Mouse (Mus musculus): ENCODE data around the gene Usp39. TPM values are rescaled to one million over a fixed set of nuclear protein-coding genes. Genes with fewer than 3 reads are reported as not detected.

Gene Usp39
- 46.6 and 50.7 TPM in 2 replicates for polyA plus RNA-seq (2014; fragmentation: Nextera tagmentation; extraction: Ambion mirVana)

GRCm38 (mm10) chr6:72345074-72345567, at the start of gene Usp39:
Gene Usp39 (minus strand): TSS chr6:72345184.
- Histone ChIP-seq H3K4me3 (ENCODE audit: low read depth, low read length) (peak within 1 kb of the TSS; percentile 86), H3K4me2 (ENCODE audit: low read depth, low read length) (peak within 1 kb of the TSS; percentile 95), H3K4me1 (ENCODE audit: control insufficient read depth, insufficient read depth, low read length) (peaks cover 23% of the 10 kb centered on the region), H3K27ac (replicated peaks; ENCODE audit: low read depth, low read length) (peak within 1 kb of the TSS; percentile 61), H3K9me3 (ENCODE audit: control insufficient read depth, low read length) (no peaks in the 10 kb centered on the region), H3K9ac (ENCODE audit: low read depth, low read length) (peak within 1 kb of the TSS; percentile 89), H3K36me3 (ENCODE audit: control insufficient read depth, insufficient read depth, low read length) (peaks cover 22% of the 10 kb centered on the region; the same call in 1 of the 2 replicates), H3K27me3 (replicated peaks; ENCODE audit: control insufficient read depth, insufficient read depth, low read length) (0 out of 2 replicates have a peak, but pooled peaks cover 2% of the 10 kb centered on the region)
- peak; percentile 81 for ATAC-seq (ENCODE audit: low read depth)
- under 1% methylated on average over 30 of the region's 30 CpGs for WGBS
- peak; percentile 98 for DNase-seq (ENCODE audit: low spot score)

GRCm38 (mm10) chr6:72392341-72392740, 47.4 kb upstream of the Usp39 start:
- DNase-seq (ENCODE audit: low spot score) (no peak), ATAC-seq (ENCODE audit: low read depth) (no peak)
- Histone ChIP-seq H3K4me3 (ENCODE audit: low read depth, low read length) (no peak overlapping the region), H3K9ac (ENCODE audit: low read depth, low read length) (no peak overlapping the region), H3K4me2 (ENCODE audit: low read depth, low read length) (no peak overlapping the region), H3K27me3 (replicated peaks; ENCODE audit: control insufficient read depth, insufficient read depth, low read length) (no peaks in the 10 kb centered on the region), H3K4me1 (ENCODE audit: control insufficient read depth, insufficient read depth, low read length) (peaks cover 14% of the 10 kb centered on the region; the same call in 1 of the 2 replicates), H3K36me3 (ENCODE audit: control insufficient read depth, insufficient read depth, low read length) (peaks cover 16% of the 10 kb centered on the region), H3K27ac (replicated peaks; ENCODE audit: low read depth, low read length) (no peak overlapping the region), H3K9me3 (ENCODE audit: control insufficient read depth, low read length) (no peaks in the 10 kb centered on the region)
- WGBS: 90% methylated on average over 5 of the region's 5 CpGs

GRCm38 (mm10) chr6:72390795-72391521, 46.0 kb upstream of the Usp39 start:
- H3K9me3 ChIP-seq (ENCODE audit: control insufficient read depth, low read length): no peaks in the 10 kb centered on the region
- peak overlapping the region; percentile 75 for H3K9ac ChIP-seq (ENCODE audit: low read depth, low read length)
- 15% methylated on average over 11 of the region's 12 CpGs for WGBS
- H3K27me3 ChIP-seq (replicated peaks; ENCODE audit: control insufficient read depth, insufficient read depth, low read length): no peaks in the 10 kb centered on the region
- ATAC-seq (ENCODE audit: low read depth): peak; percentile 17
- H3K4me3 ChIP-seq (ENCODE audit: low read depth, low read length): peak overlapping the region; percentile 52
- H3K27ac ChIP-seq (replicated peaks; ENCODE audit: low read depth, low read length): peak overlapping the region; percentile 90
- DNase-seq (ENCODE audit: low spot score): peak; percentile 62
- peak overlapping the region; percentile 74 for H3K4me2 ChIP-seq (ENCODE audit: low read depth, low read length)
- H3K4me1 ChIP-seq (ENCODE audit: control insufficient read depth, insufficient read depth, low read length): peaks cover 14% of the 10 kb centered on the region; the same call in 1 of the 2 replicates
- peaks cover 25% of the 10 kb centered on the region for H3K36me3 ChIP-seq (ENCODE audit: control insufficient read depth, insufficient read depth, low read length)

- Histone ChIP-seq H3K27me3 (replicated peaks; ENCODE audit: control insufficient read depth, insufficient read depth, low read length) (no peaks in the 10 kb centered on the region), H3K9me3 (ENCODE audit: control insufficient read depth, low read length) (no peaks in the 10 kb centered on the region), H3K4me2 (ENCODE audit: low read depth, low read length) (peak within 1 kb of the TSS; percentile 74), H3K27ac (replicated peaks; ENCODE audit: low read depth, low read length) (peak within 1 kb of the TSS; percentile 90), H3K9ac (ENCODE audit: low read depth, low read length) (peak within 1 kb of the TSS; percentile 75), H3K36me3 (ENCODE audit: control insufficient read depth, insufficient read depth, low read length) (peaks cover 32% of the 10 kb centered on the region), H3K4me1 (ENCODE audit: control insufficient read depth, insufficient read depth, low read length) (peaks cover 14% of the 10 kb centered on the region; the same call in 1 of the 2 replicates), H3K4me3 (ENCODE audit: low read depth, low read length) (peak within 1 kb of the TSS; percentile 52)
- peak; percentile 87 for ATAC-seq (ENCODE audit: low read depth)
- peak; percentile 84 for DNase-seq (ENCODE audit: low spot score)
- under 1% methylated on average over 23 of the region's 33 CpGs for WGBS
These were observed 45.2 kb upstream of the Usp39 start, which contains the start of gene Vamp8 for GRCm38 (mm10) chr6:72389941-72390771. Gene Vamp8 (minus strand): TSS chr6:72390703.

- DNase-seq (ENCODE audit: low spot score) (no peak), ATAC-seq (ENCODE audit: low read depth) (peak; percentile 34; the same call in 1 of the 2 replicates)
These were observed 44.5 kb upstream of the Usp39 start for GRCm38 (mm10) chr6:72389471-72389940.

GRCm38 (mm10) chr6:72388791-72389329, 43.9 kb upstream of the Usp39 start:
- 81% methylated on average over 6 of the region's 6 CpGs for WGBS
- Histone ChIP-seq H3K4me2 (ENCODE audit: low read depth, low read length) (peak overlapping the region; percentile 74), H3K36me3 (ENCODE audit: control insufficient read depth, insufficient read depth, low read length) (peaks cover 44% of the 10 kb centered on the region), H3K9me3 (ENCODE audit: control insufficient read depth, low read length) (no peaks in the 10 kb centered on the region), H3K27me3 (replicated peaks; ENCODE audit: control insufficient read depth, insufficient read depth, low read length) (no peaks in the 10 kb centered on the region), H3K27ac (replicated peaks; ENCODE audit: low read depth, low read length) (peak overlapping the region; percentile 90), H3K4me3 (ENCODE audit: low read depth, low read length) (peak overlapping the region; percentile 52), H3K4me1 (ENCODE audit: control insufficient read depth, insufficient read depth, low read length) (peaks cover 14% of the 10 kb centered on the region; the same call in 1 of the 2 replicates), H3K9ac (ENCODE audit: low read depth, low read length) (peak overlapping the region; percentile 75; the same call in 1 of the 2 replicates)
- ATAC-seq (ENCODE audit: low read depth): no peak
- no peak for DNase-seq (ENCODE audit: low spot score)

More at GRCm38 (mm10) chr6:72389471-72389940, 44.5 kb upstream of the Usp39 start:
- WGBS: 20% methylated on average over 13 of the region's 13 CpGs
- H3K36me3 ChIP-seq (ENCODE audit: control insufficient read depth, insufficient read depth, low read length): peaks cover 39% of the 10 kb centered on the region
- H3K27me3 ChIP-seq (replicated peaks; ENCODE audit: control insufficient read depth, insufficient read depth, low read length): no peaks in the 10 kb centered on the region
- H3K27ac ChIP-seq (replicated peaks; ENCODE audit: low read depth, low read length): peak overlapping the region; percentile 90
- peak overlapping the region; percentile 74 for H3K4me2 ChIP-seq (ENCODE audit: low read depth, low read length)
- H3K9ac ChIP-seq (ENCODE audit: low read depth, low read length): peak overlapping the region; percentile 75
- peak overlapping the region; percentile 52 for H3K4me3 ChIP-seq (ENCODE audit: low read depth, low read length)
- H3K4me1 ChIP-seq (ENCODE audit: control insufficient read depth, insufficient read depth, low read length): peaks cover 14% of the 10 kb centered on the region; the same call in 1 of the 2 replicates
- H3K9me3 ChIP-seq (ENCODE audit: control insufficient read depth, low read length): no peaks in the 10 kb centered on the region

GRCm38 (mm10) chr6:72388266-72388665, 43.3 kb upstream of the Usp39 start:
- no peaks in the 10 kb centered on the region for H3K27me3 ChIP-seq (replicated peaks; ENCODE audit: control insufficient read depth, insufficient read depth, low read length)
- H3K4me2 ChIP-seq (ENCODE audit: low read depth, low read length): peak overlapping the region; percentile 74; the same call in 1 of the 2 replicates
- ATAC-seq (ENCODE audit: low read depth) (no peak), DNase-seq (ENCODE audit: low spot score) (no peak)
- H3K9ac ChIP-seq (ENCODE audit: low read depth, low read length): no peak overlapping the region
- WGBS: 63% methylated on average over 10 of the region's 10 CpGs
- H3K27ac ChIP-seq (replicated peaks; ENCODE audit: low read depth, low read length): no peak overlapping the region
- peaks cover 14% of the 10 kb centered on the region; the same call in 1 of the 2 replicates for H3K4me1 ChIP-seq (ENCODE audit: control insufficient read depth, insufficient read depth, low read length)
- no peaks in the 10 kb centered on the region for H3K9me3 ChIP-seq (ENCODE audit: control insufficient read depth, low read length)
- no peak overlapping the region for H3K4me3 ChIP-seq (ENCODE audit: low read depth, low read length)
- peaks cover 44% of the 10 kb centered on the region for H3K36me3 ChIP-seq (ENCODE audit: control insufficient read depth, insufficient read depth, low read length)

- peaks cover 44% of the 10 kb centered on the region for H3K36me3 ChIP-seq (ENCODE audit: control insufficient read depth, insufficient read depth, low read length)
- H3K9me3 ChIP-seq (ENCODE audit: control insufficient read depth, low read length): no peaks in the 10 kb centered on the region
- WGBS: 77% methylated on average over 3 of the region's 3 CpGs
- H3K4me3 ChIP-seq (ENCODE audit: low read depth, low read length): no peak overlapping the region
- peaks cover 14% of the 10 kb centered on the region; the same call in 1 of the 2 replicates for H3K4me1 ChIP-seq (ENCODE audit: control insufficient read depth, insufficient read depth, low read length)
- DNase-seq (ENCODE audit: low spot score) (no peak), ATAC-seq (ENCODE audit: low read depth) (no peak)
- H3K27me3 ChIP-seq (replicated peaks; ENCODE audit: control insufficient read depth, insufficient read depth, low read length): no peaks in the 10 kb centered on the region
- no peak overlapping the region for H3K27ac ChIP-seq (replicated peaks; ENCODE audit: low read depth, low read length)
- no peak overlapping the region for H3K9ac ChIP-seq (ENCODE audit: low read depth, low read length)
- H3K4me2 ChIP-seq (ENCODE audit: low read depth, low read length): no peak overlapping the region
These were observed 42.8 kb upstream of the Usp39 start for GRCm38 (mm10) chr6:72387816-72388215.
